Mouse (Mus musculus) kidney, embryonic 14.5 days (tissue): ENCODE measurements around the gene Tbc1d13. TPM values are rescaled to one million over a fixed set of nuclear protein-coding genes. Genes with fewer than 3 reads are reported as not detected.
"Not testable (repeated sequence)": the region's sequence is repeated elsewhere in the genome, so short reads cannot be mapped to it uniquely, and the experiment has no call there.

ENCODE experiments used
- ATAC-seq: fragments of 200-750 bp; cut with Nextera tagmentation; 2 replicates; pipeline ENCODE4 v1.8.0; 2017; ENCODE audit warnings: moderate number of reproducible peaks, mild to moderate bottlenecking, moderate TSS enrichment, moderate library complexity; ENCODE audit not compliant: low FRiP score, low TSS enrichment
- H3K27ac ChIP-seq: fragments of 300-500 bp; sonication (generic); 2 replicates; pipeline ENCODE4 v1.5.1; 2014; ENCODE audit warnings: low read depth, mild to moderate bottlenecking, low read length, moderate library complexity, mixed read lengths
- H3K27me3 ChIP-seq: fragments of 300-500 bp; sonication (generic); 2 replicates; pipeline ENCODE4 v1.6.1; 2014; ENCODE audit warnings: mild to moderate bottlenecking, low read length; ENCODE audit not compliant: control insufficient read depth, insufficient read depth
- H3K36me3 ChIP-seq: fragments of 300-500 bp; sonication (generic); 2 replicates; pipeline ENCODE4 v1.6.1; 2014; ENCODE audit warnings: low read length, mixed read lengths; ENCODE audit not compliant: control insufficient read depth, insufficient read depth
- H3K4me1 ChIP-seq: fragments of 300-500 bp; sonication (generic); 2 replicates; pipeline ENCODE4 v1.6.1; 2014; ENCODE audit warnings: low read length, mixed read lengths; ENCODE audit not compliant: control insufficient read depth, insufficient read depth
- H3K4me2 ChIP-seq: fragments of 300-500 bp; sonication (generic); replicated peaks from 2 replicates; pipeline ENCODE4 v1.6.1; 2014; ENCODE audit warnings: low read depth, mild to moderate bottlenecking, low read length
- H3K4me3 ChIP-seq: fragments of 300-500 bp; sonication (generic); 2 replicates; pipeline ENCODE4 v1.5.1; 2014; ENCODE audit warnings: mild to moderate bottlenecking, low read length
- H3K9ac ChIP-seq: fragments of 300-500 bp; sonication (generic); 2 replicates; pipeline ENCODE4 v1.6.1; 2014; ENCODE audit warnings: low read depth, mild to moderate bottlenecking, low read length, moderate library complexity
- H3K9me3 ChIP-seq: fragments of 300-500 bp; sonication (generic); 2 replicates; pipeline ENCODE4 v1.6.1; 2016; ENCODE audit warnings: low read length; ENCODE audit not compliant: control insufficient read depth
- WGBS: fragments of 180-500 bp; shearing (Covaris S2); extraction: QIAGEN DNeasy Blood & Tissue Kit; methylation state at CpG from one replicate; pipeline ENCODE4 v1.1.7; 2014; 5-methylcytosine and 5-hydroxymethylcytosine counted together
- polyA plus RNA-seq: library from polyadenylated mRNA; unstranded; fragments of >200 nt; fragmentation: Nextera tagmentation; extraction: Ambion mirVana; gene quantifications from 2 replicates; pipeline ENCODE4 v1.2.1, GENCODE M21; 2014

Tbc1d13 gene
- polyA plus RNA-seq, 1 experiment from 2014 or later = 15.3 TPM

- ATAC-seq = 0 out of 2 replicates have a peak, but pooled peaks have one; percentile 11
- H3K9ac ChIP-seq, H3K27me3 ChIP-seq, H3K27ac ChIP-seq, H3K4me1 ChIP-seq, H3K9me3 ChIP-seq: not testable (repeated sequence)
- Histone ChIP-seq H3K4me2 (peak overlapping the region; percentile 82), H3K4me3 (peak overlapping the region; percentile 81), H3K36me3 (peaks cover 32% of the 10 kb centered on the region)
- WGBS = 64% methylated on average over 7 of the region's 7 CpGs
Observed at GRCm38 (mm10) chr2:30178711-30179110, 45.2 kb downstream of the Tbc1d13 start.

- Histone ChIP-seq H3K4me3 (no peak overlapping the region), H3K4me1 (peaks cover 3% of the 10 kb centered on the region), H3K36me3 (no peaks in the 10 kb centered on the region), H3K27me3 (no peaks in the 10 kb centered on the region), H3K9ac (no peak overlapping the region), H3K27ac (no peak overlapping the region), H3K9me3 (peaks cover 6% of the 10 kb centered on the region; the same call in 1 of the 2 replicates), H3K4me2 (no peak overlapping the region)
- WGBS = 88% methylated on average over 2 of the region's 2 CpGs
- no peak for ATAC-seq
Observed at GRCm38 (mm10) chr2:30182424-30182823, 48.9 kb downstream of the Tbc1d13 start.

GRCm38 (mm10) chr2:30183721-30184120, 50.2 kb downstream of the Tbc1d13 start:
- 70% methylated on average over 3 of the region's 3 CpGs for WGBS
- Histone ChIP-seq H3K36me3 (no peaks in the 10 kb centered on the region), H3K4me2 (no peak overlapping the region), H3K27ac (no peak overlapping the region), H3K9ac (no peak overlapping the region), H3K9me3 (peaks cover 6% of the 10 kb centered on the region; the same call in 1 of the 2 replicates), H3K4me1 (no peaks in the 10 kb centered on the region), H3K27me3 (no peaks in the 10 kb centered on the region), H3K4me3 (no peak overlapping the region)
- no peak for ATAC-seq

GRCm38 (mm10) chr2:30185276-30185675, 51.7 kb downstream of the Tbc1d13 start:
- no peak overlapping the region for H3K27ac ChIP-seq
- no peak overlapping the region for H3K9ac ChIP-seq
- H3K27me3 ChIP-seq = no peaks in the 10 kb centered on the region
- H3K9me3 ChIP-seq = peaks cover 6% of the 10 kb centered on the region; the same call in 1 of the 2 replicates
- no peak overlapping the region for H3K4me2 ChIP-seq
- no peak for ATAC-seq
- 88% methylated on average over 6 of the region's 6 CpGs for WGBS
- H3K4me1 ChIP-seq = no peaks in the 10 kb centered on the region
- no peak overlapping the region for H3K4me3 ChIP-seq
- H3K36me3 ChIP-seq = no peaks in the 10 kb centered on the region

- no peak for ATAC-seq
- peaks cover 6% of the 10 kb centered on the region; the same call in 1 of the 2 replicates for H3K9me3 ChIP-seq
- H3K27me3 ChIP-seq = no peaks in the 10 kb centered on the region
- no peaks in the 10 kb centered on the region for H3K4me1 ChIP-seq
- H3K4me2 ChIP-seq = no peak overlapping the region
- H3K4me3 ChIP-seq = no peak overlapping the region
- no peak overlapping the region for H3K9ac ChIP-seq
- 88% methylated on average over 3 of the region's 3 CpGs for WGBS
- H3K27ac ChIP-seq = no peak overlapping the region
- no peaks in the 10 kb centered on the region for H3K36me3 ChIP-seq
Observed at GRCm38 (mm10) chr2:30185681-30186080, 52.1 kb downstream of the Tbc1d13 start.

- no peak overlapping the region for H3K4me3 ChIP-seq
- WGBS = 91% methylated on average over 12 of the region's 12 CpGs
- no peak overlapping the region for H3K9ac ChIP-seq
- H3K27me3 ChIP-seq = no peaks in the 10 kb centered on the region
- no peaks in the 10 kb centered on the region for H3K9me3 ChIP-seq
- H3K36me3 ChIP-seq = no peaks in the 10 kb centered on the region
- no peak overlapping the region for H3K4me2 ChIP-seq
- no peak overlapping the region for H3K27ac ChIP-seq
- ATAC-seq = no peak
- no peaks in the 10 kb centered on the region for H3K4me1 ChIP-seq
Observed at GRCm38 (mm10) chr2:30191790-30192580, 58.4 kb downstream of the Tbc1d13 start.

- 92% methylated on average over 3 of the region's 3 CpGs for WGBS
Observed at GRCm38 (mm10) chr2:30194656-30195055, 61.1 kb downstream of the Tbc1d13 start.

GRCm38 (mm10) chr2:30198021-30198420, 64.5 kb downstream of the Tbc1d13 start:
- WGBS = 69% methylated on average over 4 of the region's 4 CpGs
- H3K36me3 ChIP-seq = no peaks in the 10 kb centered on the region
- ATAC-seq = no peak

More at GRCm38 (mm10) chr2:30194656-30195055, 61.1 kb downstream of the Tbc1d13 start:
- H3K27ac ChIP-seq = no peak overlapping the region
- H3K9ac ChIP-seq = no peak overlapping the region
- H3K4me3 ChIP-seq = no peak overlapping the region
- ATAC-seq = no peak
- H3K4me2 ChIP-seq = no peak overlapping the region
- H3K27me3 ChIP-seq = no peaks in the 10 kb centered on the region
- H3K4me1 ChIP-seq = no peaks in the 10 kb centered on the region
- no peaks in the 10 kb centered on the region for H3K36me3 ChIP-seq
- H3K9me3 ChIP-seq = no peaks in the 10 kb centered on the region

GRCm38 (mm10) chr2:30199984-30200383, 66.4 kb downstream of the Tbc1d13 start:
- Histone ChIP-seq H3K4me2 (no peak overlapping the region), H3K27ac (no peak overlapping the region), H3K4me3 (no peak overlapping the region), H3K9me3 (no peaks in the 10 kb centered on the region), H3K27me3 (no peaks in the 10 kb centered on the region), H3K4me1 (peaks cover 8% of the 10 kb centered on the region; the same call in 1 of the 2 replicates), H3K36me3 (no peaks in the 10 kb centered on the region), H3K9ac (no peak overlapping the region)
- ATAC-seq = no peak
- 38% methylated on average over 1 of the region's 1 CpGs for WGBS

More at GRCm38 (mm10) chr2:30198021-30198420, 64.5 kb downstream of the Tbc1d13 start:
- no peaks in the 10 kb centered on the region for H3K27me3 ChIP-seq
- H3K27ac ChIP-seq = no peak overlapping the region
- H3K4me1 ChIP-seq = 0 out of 2 replicates have a peak, but pooled peaks cover 3% of the 10 kb centered on the region
- no peaks in the 10 kb centered on the region for H3K9me3 ChIP-seq
- no peak overlapping the region for H3K9ac ChIP-seq
- H3K4me3 ChIP-seq = no peak overlapping the region
- no peak overlapping the region for H3K4me2 ChIP-seq
